Mouse (Mus musculus): ENCODE results near the gene Tmem211. TPM values are rescaled to one million over a fixed set of nuclear protein-coding genes. Genes with fewer than 3 reads are reported as not detected.

The Tmem211 gene
- polyA plus RNA-seq, 1 experiment from 2014 or later: not detected

GRCm38 (mm10) chr5:113287762-113288161 is 61.1 kb downstream of the Tmem211 start:
- 59% methylated on average over 5 of the region's 5 CpGs for WGBS (ENCODE audit: insufficient replicate concordance)
- Histone ChIP-seq H3K4me2 (ENCODE audit: low read depth, low read length) (no peak overlapping the region), H3K4me3 (ENCODE audit: low read depth, low read length) (no peak overlapping the region), H3K27me3 (ENCODE audit: insufficient read depth, low read length) (peaks cover 27% of the 10 kb centered on the region), H3K27ac (ENCODE audit: low read depth) (no peak overlapping the region), H3K4me1 (ENCODE audit: insufficient read depth) (no peaks in the 10 kb centered on the region), H3K9me3 (ENCODE audit: low read length) (no peaks in the 10 kb centered on the region), H3K9ac (replicated peaks) (no peak overlapping the region), H3K36me3 (replicated peaks; ENCODE audit: insufficient read depth, low read length) (no peaks in the 10 kb centered on the region)
- TF ChIP-seq EP300 (IDR thresholded peaks at IDR 0.05; ENCODE audit: low read depth) (no peak), CTCF (IDR thresholded peaks at IDR 0.05; ENCODE audit: low read depth) (no peak)
- ATAC-seq (no peak), DNase-seq (no peak)

GRCm38 (mm10) chr5:113288490-113288889 is 61.8 kb downstream of the Tmem211 start:
- Histone ChIP-seq H3K4me2 (ENCODE audit: low read depth, low read length) (no peak overlapping the region), H3K9me3 (ENCODE audit: low read length) (no peaks in the 10 kb centered on the region), H3K4me1 (ENCODE audit: insufficient read depth) (no peaks in the 10 kb centered on the region), H3K36me3 (replicated peaks; ENCODE audit: insufficient read depth, low read length) (no peaks in the 10 kb centered on the region), H3K4me3 (ENCODE audit: low read depth, low read length) (no peak overlapping the region), H3K27me3 (ENCODE audit: insufficient read depth, low read length) (peaks cover 27% of the 10 kb centered on the region), H3K27ac (ENCODE audit: low read depth) (no peak overlapping the region), H3K9ac (replicated peaks) (no peak overlapping the region)
- ATAC-seq (no peak), DNase-seq (no peak)
- WGBS (ENCODE audit: insufficient replicate concordance): 24% methylated on average over 13 of the region's 13 CpGs
- TF ChIP-seq EP300 (IDR thresholded peaks at IDR 0.05; ENCODE audit: low read depth): no peak
- TF ChIP-seq CTCF (IDR thresholded peaks at IDR 0.05; ENCODE audit: low read depth): no peak

Other genes with a start within 250 kb of the Tmem211 start
- 1.9 and 2.1 TPM in 2 replicates for gene Grk3, start 211.1 kb upstream of the Tmem211 start, polyA plus RNA-seq (2015; fragmentation: Nextera tagmentation; extraction: Ambion mirVana)
- not detected in 2 replicates for gene Crybb2, start 156.8 kb upstream of the Tmem211 start, polyA plus RNA-seq (2015; fragmentation: Nextera tagmentation; extraction: Ambion mirVana)
- 0.15 TPM in 1 of 2 replicates, not detected in the other for gene Crybb3, start 145.3 kb upstream of the Tmem211 start, polyA plus RNA-seq (2015; fragmentation: Nextera tagmentation; extraction: Ambion mirVana)
- gene 2900026A02Rik, start 5.7 kb upstream of the Tmem211 start, polyA plus RNA-seq (2015; fragmentation: Nextera tagmentation; extraction: Ambion mirVana): 2.7 and 3.1 TPM in 2 replicates
- gene Sgsm1, start 83.9 kb downstream of the Tmem211 start, polyA plus RNA-seq (2015; fragmentation: Nextera tagmentation; extraction: Ambion mirVana): 0.45 and 0.49 TPM in 2 replicates
- not detected in 2 replicates for gene Aym1, start 130.4 kb downstream of the Tmem211 start, polyA plus RNA-seq (2015; fragmentation: Nextera tagmentation; extraction: Ambion mirVana)

Data from liver, postnatal 0 days (tissue).